Mouse (Mus musculus) intestine, postnatal 0 days (tissue): ENCODE measurements at regions not wholly inside any gene's neighbourhood (a gene's known extent, or its start where the extent isn't known, plus 50 kb on each side); places are given as distances from the start of the nearest gene placed in this dataset.

Experiments used
- ATAC-seq: fragments of 200-750 bp; cut with Nextera tagmentation; 2 replicates; pipeline ENCODE4 v1.8.0; 2017; ENCODE audit warnings: mild to moderate bottlenecking, moderate TSS enrichment, moderate library complexity
- H3K27ac ChIP-seq: fragments of 300-500 bp; sonication (generic); 2 replicates; pipeline ENCODE4 v1.5.1; 2014; ENCODE audit warnings: mild to moderate bottlenecking, low read depth, low read length, moderate library complexity
- H3K27me3 ChIP-seq: fragments of 300-500 bp; sonication (generic); replicated peaks from 2 replicates; pipeline ENCODE4 v1.6.1; 2014; ENCODE audit warnings: low read length, mixed read lengths; ENCODE audit not compliant: control insufficient read depth, insufficient read depth
- H3K36me3 ChIP-seq: fragments of 300-500 bp; sonication (generic); 2 replicates; pipeline ENCODE4 v1.6.1; 2014; ENCODE audit warnings: mild to moderate bottlenecking, moderate library complexity; ENCODE audit not compliant: control insufficient read depth, insufficient read depth
- H3K4me1 ChIP-seq: fragments of 300-500 bp; sonication (generic); replicated peaks from 2 replicates; pipeline ENCODE4 v1.6.1; 2014; ENCODE audit warnings: antibody characterized with exemption, low read length, mixed read lengths; ENCODE audit not compliant: control insufficient read depth, insufficient read depth
- H3K4me2 ChIP-seq: fragments of 300-500 bp; sonication (generic); replicated peaks from 2 replicates; pipeline ENCODE4 v1.6.1; 2014; ENCODE audit warnings: low read depth, mild to moderate bottlenecking, moderate library complexity
- H3K4me3 ChIP-seq: fragments of 300-500 bp; sonication (generic); 2 replicates; pipeline ENCODE4 v1.5.1; 2014; ENCODE audit warnings: low read depth, low read length
- H3K9ac ChIP-seq: fragments of 300-500 bp; sonication (generic); 2 replicates; pipeline ENCODE4 v1.6.1; 2014; ENCODE audit warnings: mild to moderate bottlenecking, low read depth, low read length
- H3K9me3 ChIP-seq: fragments of 300-500 bp; sonication (generic); 2 replicates; pipeline ENCODE4 v1.6.1; 2016; ENCODE audit warnings: mixed run types; ENCODE audit not compliant: control insufficient read depth
- CTCF ChIP-seq: sonication (generic); IDR thresholded peaks from 2 replicates; pipeline ENCODE4 v1.5.1; 2016; ENCODE audit warnings: low read depth, mild to moderate bottlenecking, control low read depth, antibody characterized with exemption, moderate library complexity
- WGBS: fragments of 180-500 bp; shearing (Covaris S2); extraction: QIAGEN DNeasy Blood & Tissue Kit; methylation state at CpG from one replicate; pipeline ENCODE4 v1.1.7; 2014; 5-methylcytosine and 5-hydroxymethylcytosine counted together

DNA sequence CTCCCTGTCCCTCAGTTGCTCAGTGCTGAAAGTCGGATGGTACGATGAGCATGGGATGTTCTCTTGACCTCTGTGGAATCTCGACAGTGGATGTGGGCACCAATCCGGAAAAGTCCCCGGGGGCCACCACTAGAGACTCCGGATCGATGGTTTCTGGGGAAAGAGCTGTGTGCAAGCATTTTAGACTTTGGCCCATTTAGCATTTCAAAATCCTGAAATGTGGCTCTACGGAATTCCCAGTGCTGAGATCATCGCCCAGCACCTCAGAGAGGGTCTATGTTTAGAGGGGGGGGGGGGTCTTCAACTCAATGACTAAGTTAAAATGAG is 68.6 kb downstream of the Tomm20 start:
- no peak overlapping the region for H3K4me3 ChIP-seq
- no peaks in the 10 kb centered on the region for H3K27me3 ChIP-seq
- TF ChIP-seq CTCF, result no peak
- H3K4me1 ChIP-seq, result peaks cover 10% of the 10 kb centered on the region
- H3K9me3 ChIP-seq, result no peaks in the 10 kb centered on the region
- no peak overlapping the region for H3K4me2 ChIP-seq
- H3K27ac ChIP-seq, result 0 out of 2 replicates have a peak overlapping the region, but pooled peaks have one; percentile 77
- 0 out of 2 replicates have a peak, but pooled peaks have one; percentile 3 for ATAC-seq
- 0 out of 2 replicates have a peak overlapping the region, but pooled peaks have one; percentile 2 for H3K9ac ChIP-seq
- 65% methylated on average over 9 of the region's 9 CpGs for WGBS
- H3K36me3 ChIP-seq, result no peaks in the 10 kb centered on the region

DNA sequence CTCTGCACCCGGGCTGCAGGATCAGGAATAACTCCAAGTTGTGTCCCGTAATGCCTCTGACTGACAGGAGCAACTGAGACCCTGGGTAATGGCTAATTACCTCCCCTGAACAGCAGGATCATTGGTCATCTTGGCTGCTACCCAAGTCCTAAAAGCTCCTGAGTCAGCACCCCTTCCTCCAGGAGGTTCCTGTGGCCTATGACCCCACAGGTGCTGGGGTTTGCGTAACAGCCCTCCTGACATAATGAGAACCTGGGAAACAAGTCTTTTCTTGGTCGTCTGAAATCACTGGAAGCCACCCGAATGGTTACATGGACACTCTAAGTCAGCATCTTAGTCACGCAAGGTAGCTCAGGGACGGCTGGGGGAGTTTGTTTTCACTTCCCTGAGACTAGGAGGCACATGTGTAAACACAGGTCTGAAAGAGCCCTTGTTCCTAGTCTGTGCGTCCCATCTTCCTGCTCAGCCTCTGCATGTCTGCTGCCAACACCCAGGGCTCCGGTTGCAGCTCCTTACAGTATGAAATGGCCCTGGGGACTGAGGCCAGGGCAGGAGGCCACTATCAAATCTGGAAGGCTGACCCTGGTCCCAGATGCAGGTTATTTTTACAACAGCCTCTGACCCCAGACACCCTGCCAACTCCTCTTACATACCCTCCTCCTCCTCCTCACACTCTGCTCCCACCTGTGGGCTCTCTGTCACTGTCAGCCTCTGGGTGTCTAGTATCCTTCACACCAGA is 69.2 kb downstream of the Tomm20 start:
- peak; percentile 46 for ATAC-seq
- no peaks in the 10 kb centered on the region for H3K27me3 ChIP-seq
- 0 out of 2 replicates have a peak overlapping the region, but pooled peaks have one; percentile 2 for H3K9ac ChIP-seq
- peak overlapping the region; percentile 77 for H3K27ac ChIP-seq
- H3K4me3 ChIP-seq, result no peak overlapping the region
- no peak for TF ChIP-seq CTCF
- peak overlapping the region; percentile 1; the same call in 1 of the 2 replicates for H3K4me2 ChIP-seq
- H3K4me1 ChIP-seq, result peaks cover 10% of the 10 kb centered on the region
- H3K9me3 ChIP-seq, result no peaks in the 10 kb centered on the region
- H3K36me3 ChIP-seq, result no peaks in the 10 kb centered on the region
- WGBS, result 21% methylated on average over 9 of the region's 9 CpGs

DNA sequence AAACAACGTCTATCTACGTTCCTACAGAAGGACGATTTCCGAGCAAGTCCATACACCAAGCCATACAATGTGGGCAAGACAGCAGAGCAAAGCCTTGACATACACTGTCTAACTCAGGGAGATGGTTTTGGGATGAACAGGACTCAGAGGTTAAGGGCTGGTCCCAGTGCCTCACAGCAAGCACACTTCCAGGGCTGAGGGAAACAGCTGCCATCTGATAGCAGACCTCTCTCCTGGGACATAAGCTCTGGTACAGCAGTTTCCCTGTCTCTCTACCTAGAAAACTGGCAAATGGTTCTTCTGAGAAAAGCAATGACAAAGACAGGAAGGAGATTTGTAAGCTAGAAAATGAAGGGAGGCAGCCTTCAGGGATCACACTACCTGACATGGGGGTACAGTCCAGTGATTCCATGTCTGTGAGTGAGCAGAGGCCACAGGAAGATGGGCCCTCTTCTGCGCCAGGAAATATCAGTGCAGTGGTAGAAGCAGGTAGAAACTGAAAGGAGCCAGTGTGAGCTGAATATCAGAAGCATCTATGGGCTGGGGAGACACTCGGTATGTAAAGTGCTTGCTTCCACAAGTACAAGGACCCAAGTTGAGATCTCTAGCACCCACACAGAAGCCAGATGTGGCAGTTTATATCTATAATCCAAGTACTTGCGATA is 70.0 kb downstream of the Tomm20 start:
- no peak for ATAC-seq
- Histone ChIP-seq H3K36me3 (no peaks in the 10 kb centered on the region), H3K4me2 (peak overlapping the region; percentile 1; the same call in 1 of the 2 replicates), H3K27ac (peak overlapping the region; percentile 77), H3K9me3 (no peaks in the 10 kb centered on the region), H3K27me3 (no peaks in the 10 kb centered on the region), H3K4me1 (peaks cover 10% of the 10 kb centered on the region), H3K4me3 (no peak overlapping the region), H3K9ac (0 out of 2 replicates have a peak overlapping the region, but pooled peaks have one; percentile 17)
- WGBS, result 65% methylated on average over 7 of the region's 7 CpGs
- no peak for TF ChIP-seq CTCF

DNA sequence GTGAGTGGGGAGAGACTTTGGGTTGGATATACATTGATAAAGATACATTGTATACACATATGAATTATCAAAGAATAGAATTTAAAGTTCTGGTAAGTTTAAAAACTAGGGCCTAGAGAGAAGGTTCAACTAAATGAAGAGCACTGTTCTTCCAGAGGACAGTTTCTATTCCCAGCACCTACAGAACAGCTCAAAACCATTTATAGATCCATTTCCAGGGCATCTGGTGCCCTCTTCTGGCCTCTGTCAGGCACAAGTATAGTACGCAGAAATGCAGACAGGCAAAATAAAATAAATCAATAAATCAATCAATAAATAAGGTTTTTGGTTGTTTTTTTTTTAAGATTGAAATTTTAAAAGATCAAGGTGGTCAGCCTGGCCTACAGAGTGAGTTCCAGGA is 70.8 kb downstream of the Tomm20 start:
- 97% methylated on average over 1 of the region's 1 CpGs for WGBS
- no peaks in the 10 kb centered on the region for H3K27me3 ChIP-seq
- no peak overlapping the region for H3K9ac ChIP-seq
- no peak overlapping the region for H3K27ac ChIP-seq
- no peak overlapping the region for H3K4me2 ChIP-seq
- ATAC-seq, result no peak
- H3K36me3 ChIP-seq, result no peaks in the 10 kb centered on the region
- H3K4me1 ChIP-seq, result peaks cover 10% of the 10 kb centered on the region
- peak; percentile 48 for TF ChIP-seq CTCF
- H3K9me3 ChIP-seq, result no peaks in the 10 kb centered on the region
- H3K4me3 ChIP-seq, result no peak overlapping the region

DNA sequence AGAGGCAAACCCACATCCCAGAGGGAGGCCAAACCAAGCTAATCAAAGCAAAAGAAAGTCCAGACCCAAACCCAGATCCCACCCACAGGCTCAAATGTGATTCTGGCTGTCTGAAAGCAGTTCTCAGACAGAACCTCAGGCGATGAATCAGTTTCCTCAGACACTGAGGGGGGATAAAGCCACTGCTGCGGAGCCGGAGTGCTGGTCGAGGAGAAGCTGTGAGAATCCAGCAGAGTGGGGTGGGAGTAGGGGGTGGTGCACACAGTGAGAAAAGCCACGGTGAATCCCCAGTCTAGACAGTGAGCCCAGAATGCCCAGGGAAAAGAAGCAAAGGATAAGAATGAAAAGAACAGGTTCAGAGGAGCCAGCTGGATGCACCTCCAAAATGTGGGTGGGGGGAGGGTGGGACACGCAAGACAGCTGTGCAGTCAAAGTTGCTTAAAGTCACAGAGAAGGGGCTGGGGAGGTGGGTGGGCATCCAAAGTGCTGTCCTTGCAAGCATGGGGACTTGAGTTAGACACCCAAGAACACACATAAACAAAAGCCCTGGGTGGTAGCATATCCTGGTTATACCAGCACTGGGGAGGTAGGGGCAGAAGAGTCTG is 71.4 kb downstream of the Tomm20 start:
- no peak for TF ChIP-seq CTCF
- Histone ChIP-seq H3K4me2 (no peak overlapping the region), H3K27me3 (no peaks in the 10 kb centered on the region), H3K9ac (no peak overlapping the region), H3K4me3 (no peak overlapping the region), H3K27ac (no peak overlapping the region), H3K36me3 (no peaks in the 10 kb centered on the region), H3K4me1 (peaks cover 10% of the 10 kb centered on the region), H3K9me3 (no peaks in the 10 kb centered on the region)
- 81% methylated on average over 6 of the region's 6 CpGs for WGBS
- ATAC-seq, result no peak

DNA sequence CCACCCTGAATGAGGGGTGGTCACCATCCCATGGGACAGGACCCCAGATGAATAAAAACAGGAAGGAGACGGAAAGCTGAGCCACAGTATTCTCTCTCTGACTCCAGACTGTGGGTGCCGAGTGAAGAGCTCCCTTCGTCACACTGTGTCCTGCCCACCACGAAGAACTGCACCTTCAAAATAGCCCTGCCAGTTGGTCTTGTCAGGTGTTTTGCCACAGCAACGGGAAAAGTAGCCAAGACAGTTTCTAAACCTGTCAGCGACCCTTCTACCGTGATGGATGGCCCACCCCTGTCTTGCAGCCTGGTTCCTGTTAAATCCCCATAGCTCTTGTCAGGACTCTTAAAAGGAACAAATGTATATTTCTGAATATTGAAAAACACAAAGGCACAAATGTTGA is 72.3 kb downstream of the Tomm20 start:
- Histone ChIP-seq H3K27me3 (no peaks in the 10 kb centered on the region), H3K9ac (no peak overlapping the region), H3K27ac (no peak overlapping the region), H3K9me3 (no peaks in the 10 kb centered on the region), H3K4me1 (peaks cover 10% of the 10 kb centered on the region), H3K4me3 (no peak overlapping the region), H3K4me2 (no peak overlapping the region), H3K36me3 (no peaks in the 10 kb centered on the region)
- WGBS, result 73% methylated on average over 7 of the region's 7 CpGs
- ATAC-seq, result no peak
- TF ChIP-seq CTCF, result no peak
